Mouse (Mus musculus) small intestine, adult 2 months (tissue): ENCODE measurements around the gene Cwf19l1. TPM values are rescaled to one million over a fixed set of nuclear protein-coding genes. Genes with fewer than 3 reads are reported as not detected.

Experiments
- H3K27ac ChIP-seq: fragments of 200-500 bp; 2 replicates; pipeline ENCODE4 v1.5.1; 2012; ENCODE audit warnings: low read depth, low read length, control low read depth, inconsistent platforms; ENCODE audit not compliant: insufficient read depth
- H3K27me3 ChIP-seq: fragments of 200-500 bp; 2 replicates; pipeline ENCODE4 v1.6.1; 2012; ENCODE audit warnings: mild to moderate bottlenecking, moderate library complexity, low read length, inconsistent platforms; ENCODE audit not compliant: control insufficient read depth, insufficient read depth
- H3K36me3 ChIP-seq: fragments of 200-500 bp; 2 replicates; pipeline ENCODE4 v1.6.1; 2012; ENCODE audit warnings: mild to moderate bottlenecking, low read length, control low read depth, inconsistent platforms; ENCODE audit not compliant: control insufficient read depth, insufficient read depth
- H3K4me1 ChIP-seq: fragments of 200-500 bp; 2 replicates; pipeline ENCODE4 v1.6.1; 2012; ENCODE audit warnings: low read length, inconsistent platforms, mixed read lengths; ENCODE audit not compliant: control insufficient read depth, insufficient read depth, insufficient read length
- H3K4me3 ChIP-seq: fragments of 200-500 bp; 2 replicates; pipeline ENCODE4 v1.5.1; 2012; ENCODE audit warnings: low read depth, mild to moderate bottlenecking, control low read depth, inconsistent platforms, low read length, moderate library complexity
- CTCF ChIP-seq: fragments of 200-500 bp; IDR thresholded peaks from 2 replicates; pipeline ENCODE4 v1.5.1; 2012; ENCODE audit warnings: low read depth, mild to moderate bottlenecking, control low read depth, inconsistent platforms, low read length, moderate library complexity, mixed read lengths; ENCODE audit not compliant: insufficient replicate concordance, insufficient read length; ENCODE audit errors: extremely low read depth
- POLR2A ChIP-seq: fragments of 200-500 bp; IDR thresholded peaks from 2 replicates; pipeline ENCODE4 v1.6.1; 2012; ENCODE audit warnings: low read depth, mild to moderate bottlenecking, control low read depth, inconsistent platforms, low read length, moderate library complexity
- WGBS: fragments of 180-500 bp; shearing (Covaris S2); methylation state at CpG from one replicate; pipeline ENCODE4 v1.1.7; 2018; 5-methylcytosine and 5-hydroxymethylcytosine counted together
- polyA plus RNA-seq: library from polyadenylated mRNA; depleted of rRNA; stranded (reverse); fragments of >200 nt; gene quantifications from 2 replicates; pipeline ENCODE4 v1.2.3, GENCODE M21; 2012

The Cwf19l1 gene
- polyA plus RNA-seq, 1 experiment = 1.7 TPM

DNA sequence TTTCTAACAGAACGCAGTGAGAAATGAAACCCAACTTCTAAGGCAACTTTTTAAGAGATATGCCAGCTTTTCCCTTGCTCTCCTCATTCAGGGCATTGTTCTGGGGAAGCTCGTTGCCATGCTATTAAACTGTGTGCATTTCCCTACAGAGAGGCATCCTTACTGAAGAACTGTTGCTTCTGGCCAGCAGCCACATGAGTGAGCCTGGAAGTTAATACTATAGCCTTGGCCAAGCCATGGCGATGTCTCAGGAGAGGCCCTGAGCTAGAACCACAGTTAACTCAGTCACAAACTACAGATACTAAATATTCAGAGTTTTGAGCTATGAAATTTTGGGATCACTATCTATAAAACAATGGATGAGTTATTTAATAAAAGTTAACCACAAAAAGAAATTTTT lies 32.7 kb downstream of the Cwf19l1 start:
- Histone ChIP-seq H3K27me3 (no peaks in the 10 kb centered on the region), H3K36me3 (peaks cover 24% of the 10 kb centered on the region), H3K4me1 (peaks cover 6% of the 10 kb centered on the region; the same call in 1 of the 2 replicates), H3K27ac (no peak overlapping the region), H3K4me3 (no peak overlapping the region)
- TF ChIP-seq CTCF (no peak), POLR2A (no peak)
- 86% methylated on average over 3 of the region's 3 CpGs for WGBS

DNA sequence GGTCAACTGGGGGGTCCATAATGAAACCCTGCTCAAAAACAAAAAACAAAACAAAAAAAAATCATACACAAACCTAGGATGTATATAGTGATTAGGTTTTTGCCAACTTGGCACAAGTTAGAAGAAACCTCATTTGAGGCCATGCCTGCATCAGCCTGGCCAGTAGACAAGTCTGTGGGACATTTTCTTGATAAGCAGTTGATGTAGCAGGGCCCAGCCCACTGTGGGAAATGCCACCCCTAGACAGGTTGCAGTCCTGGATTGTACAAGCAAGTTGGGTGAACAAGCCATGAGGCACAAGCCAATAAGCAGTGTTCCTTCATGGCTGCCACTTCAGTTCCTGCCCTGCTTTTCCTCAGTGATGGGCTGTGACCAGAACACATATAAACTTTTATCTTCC lies 34.8 kb downstream of the Cwf19l1 start:
- H3K27me3 ChIP-seq = no peaks in the 10 kb centered on the region
- no peak overlapping the region for H3K27ac ChIP-seq
- peaks cover 3% of the 10 kb centered on the region; the same call in 1 of the 2 replicates for H3K4me1 ChIP-seq
- H3K4me3 ChIP-seq = no peak overlapping the region
- TF ChIP-seq CTCF = no peak
- TF ChIP-seq POLR2A = no peak
- peaks cover 37% of the 10 kb centered on the region for H3K36me3 ChIP-seq

DNA sequence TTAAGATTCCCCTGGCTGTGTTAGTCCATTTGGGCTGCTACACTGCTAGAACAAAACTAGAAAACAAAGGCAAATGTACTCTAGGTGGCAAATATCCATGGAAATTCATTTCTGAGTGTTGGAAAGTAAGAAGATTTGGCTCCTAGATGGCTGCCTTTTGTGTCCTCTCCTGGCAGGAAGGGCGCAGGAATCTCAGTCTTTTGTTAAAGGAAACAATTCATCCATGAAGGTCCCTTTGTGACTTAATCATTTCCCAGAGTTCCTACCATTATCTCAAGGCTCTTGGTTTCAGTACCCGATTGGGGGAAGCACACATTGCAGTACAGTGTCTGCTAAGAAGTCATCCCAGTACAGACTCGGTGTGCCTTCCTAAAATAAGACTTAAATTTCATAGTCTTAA lies 49.4 kb downstream of the Cwf19l1 start:
- no peak for TF ChIP-seq POLR2A
- TF ChIP-seq CTCF = no peak

DNA sequence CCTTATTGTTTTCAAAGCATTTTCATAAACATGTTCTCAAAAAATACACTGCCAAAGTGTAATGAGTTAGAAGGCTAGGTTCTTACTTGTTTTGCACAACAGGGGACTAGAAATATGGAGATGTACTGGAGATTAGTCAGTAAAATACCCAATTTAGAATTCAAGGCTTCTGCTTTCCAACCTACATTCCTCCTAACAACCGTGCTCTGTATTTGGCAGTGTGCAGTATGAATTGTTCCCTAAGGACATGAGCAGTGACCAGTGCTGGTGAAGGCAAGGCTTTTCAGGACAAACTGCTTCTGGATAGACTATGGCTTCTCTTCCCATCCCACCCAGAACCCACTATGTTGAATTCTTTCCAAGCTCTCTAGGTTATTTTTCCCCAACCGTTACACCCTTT lies 54.8 kb downstream of the Cwf19l1 start:
- H3K4me1 ChIP-seq = no peaks in the 10 kb centered on the region
- 81% methylated on average over 2 of the region's 2 CpGs for WGBS
- TF ChIP-seq POLR2A (no peak), CTCF (no peak)
- no peaks in the 10 kb centered on the region for H3K27me3 ChIP-seq
- H3K4me3 ChIP-seq = no peak overlapping the region
- peaks cover 52% of the 10 kb centered on the region for H3K36me3 ChIP-seq
- no peak overlapping the region for H3K27ac ChIP-seq

More for the DNA sequence above, 49.4 kb downstream of the Cwf19l1 start:
- 81% methylated on average over 3 of the region's 3 CpGs for WGBS
- Histone ChIP-seq H3K36me3 (peaks cover 52% of the 10 kb centered on the region), H3K27ac (no peak overlapping the region), H3K4me3 (no peak overlapping the region), H3K4me1 (peaks cover 5% of the 10 kb centered on the region), H3K27me3 (no peaks in the 10 kb centered on the region)

DNA sequence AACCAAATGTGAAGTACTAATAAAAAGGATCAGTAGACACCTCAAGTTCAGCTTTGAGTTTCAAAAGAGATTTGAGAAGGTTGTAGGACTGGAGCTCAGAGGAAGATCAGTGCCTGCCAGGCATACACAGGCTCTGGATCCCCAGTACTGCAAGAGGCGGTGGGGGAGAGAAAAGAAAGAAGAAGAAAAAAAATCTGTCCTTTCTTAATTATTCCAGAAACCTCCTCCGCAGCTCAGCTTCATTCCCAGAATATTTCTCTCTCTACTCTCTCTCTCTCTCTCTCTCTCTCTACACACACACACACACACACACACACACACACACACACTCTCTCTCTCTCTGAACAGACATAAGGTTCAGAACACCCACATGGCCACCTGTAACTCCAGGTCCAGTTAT lies 55.7 kb downstream of the Cwf19l1 start:
- Histone ChIP-seq H3K36me3 (peaks cover 56% of the 10 kb centered on the region), H3K4me3 (no peak overlapping the region), H3K27me3 (no peaks in the 10 kb centered on the region), H3K27ac (no peak overlapping the region), H3K4me1 (no peaks in the 10 kb centered on the region)
- 90% methylated on average over 2 of the region's 2 CpGs for WGBS
- TF ChIP-seq CTCF = no peak
- TF ChIP-seq POLR2A = no peak

DNA sequence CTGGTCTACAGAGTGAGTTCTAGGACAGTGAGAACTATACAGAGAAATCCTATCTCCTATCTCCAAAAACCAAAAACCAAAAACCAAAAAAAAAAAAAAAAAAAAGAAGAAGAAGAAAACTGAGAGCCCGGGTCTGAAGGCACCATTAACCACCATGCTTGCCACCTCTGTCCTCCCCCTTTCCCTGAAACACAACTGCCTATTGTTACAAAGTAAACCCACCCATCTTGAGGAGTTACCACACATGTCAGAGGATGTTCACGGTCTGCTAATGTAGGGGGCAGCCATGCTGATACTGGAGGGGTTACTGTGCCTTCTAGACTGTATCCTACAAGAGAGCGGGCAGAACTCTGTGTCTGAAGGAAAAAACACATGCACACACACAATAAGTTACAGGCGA lies 58.7 kb downstream of the Cwf19l1 start:
- no peak overlapping the region for H3K27ac ChIP-seq
- no peaks in the 10 kb centered on the region for H3K27me3 ChIP-seq
- H3K36me3 ChIP-seq = peaks cover 51% of the 10 kb centered on the region
- no peak overlapping the region for H3K4me3 ChIP-seq
- WGBS = 84% methylated on average over 4 of the region's 4 CpGs
- H3K4me1 ChIP-seq = no peaks in the 10 kb centered on the region
- TF ChIP-seq CTCF = no peak
- no peak for TF ChIP-seq POLR2A

DNA sequence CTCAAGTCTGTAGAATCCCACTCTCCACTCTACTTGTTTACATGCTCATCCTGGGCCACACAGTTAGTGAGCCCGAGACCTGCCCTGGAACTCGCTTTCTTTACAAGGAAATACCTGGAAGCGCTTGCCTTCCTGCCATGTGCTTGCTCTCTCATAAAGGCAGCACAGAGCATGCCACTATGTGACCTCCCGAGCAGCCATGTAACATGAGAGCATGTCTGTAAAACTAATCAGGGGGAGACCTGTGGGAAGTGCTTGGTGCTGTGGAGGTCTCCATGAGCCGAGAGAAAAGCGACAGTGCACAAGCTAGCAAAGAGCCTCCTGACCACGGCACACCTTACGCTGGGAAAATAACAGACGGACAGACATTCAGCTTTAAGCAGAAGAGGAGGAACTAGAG lies 59.2 kb downstream of the Cwf19l1 start:
- 87% methylated on average over 9 of the region's 9 CpGs for WGBS
- H3K36me3 ChIP-seq = peaks cover 49% of the 10 kb centered on the region
- H3K27ac ChIP-seq = no peak overlapping the region

DNA sequence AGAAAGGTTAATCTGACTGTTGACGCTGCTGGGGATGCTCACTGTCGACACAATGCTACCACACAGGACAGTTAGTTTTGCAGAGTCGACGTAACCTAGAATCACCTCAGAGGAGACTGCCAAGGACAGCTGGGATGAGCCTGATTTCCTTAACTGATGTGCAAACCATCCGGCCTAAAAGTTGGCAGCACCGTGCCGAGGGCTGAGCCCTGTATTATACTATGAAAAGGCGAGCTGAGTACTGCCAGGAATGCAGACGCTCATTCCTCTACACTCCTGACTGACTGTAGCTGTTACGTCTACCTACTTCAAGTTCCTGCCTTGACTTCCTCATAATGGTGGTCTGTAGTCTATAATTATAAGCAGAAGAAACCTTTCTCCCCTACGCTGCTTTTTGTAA lies 60.7 kb downstream of the Cwf19l1 start:
- no peak overlapping the region for H3K4me3 ChIP-seq
- H3K27me3 ChIP-seq = no peaks in the 10 kb centered on the region
- 88% methylated on average over 11 of the region's 11 CpGs for WGBS
- H3K4me1 ChIP-seq = no peaks in the 10 kb centered on the region
- no peak overlapping the region for H3K27ac ChIP-seq
- H3K36me3 ChIP-seq = peaks cover 41% of the 10 kb centered on the region
- no peak for TF ChIP-seq CTCF

More for the DNA sequence above, 59.2 kb downstream of the Cwf19l1 start:
- TF ChIP-seq POLR2A (no peak), CTCF (no peak)
- Histone ChIP-seq H3K4me3 (no peak overlapping the region), H3K4me1 (no peaks in the 10 kb centered on the region), H3K27me3 (no peaks in the 10 kb centered on the region)
